Mouse (Mus musculus) layer of hippocampus, adult 18-20 months (tissue): ENCODE measurements around the gene Nptxr. TPM values are rescaled to one million over a fixed set of nuclear protein-coding genes. Genes with fewer than 3 reads are reported as not detected.

Source experiments
- DNase-seq, 2 experiments: peaks; one replicate each; pipeline ENCODE4 v3.0.0; 2022; ENCODE audit warnings: low spot score in 2 of 2
- long read RNA-seq: library from polyadenylated mRNA; stranded (forward); transcript quantifications from one replicate; pipeline ENCODE4 v2.0.0, GENCODE M21; 2021
- total RNA-seq, 2 experiments: library from RNA; stranded (reverse); gene quantifications; 2 replicates each; pipeline ENCODE4 v1.2.3; 2021

Gene Nptxr
- 100 to 1,000 TPM; 714 to 740 TPM for total RNA-seq
- long read RNA-seq, full-length matches to known transcripts, result 1,147 of 1,371 reads
- long read RNA-seq, partial matches to known transcripts, result 14 of 1,371 reads
- long read RNA-seq, other reads (novel, unspliced or antisense), result 210 of 1,371 reads

DNA sequence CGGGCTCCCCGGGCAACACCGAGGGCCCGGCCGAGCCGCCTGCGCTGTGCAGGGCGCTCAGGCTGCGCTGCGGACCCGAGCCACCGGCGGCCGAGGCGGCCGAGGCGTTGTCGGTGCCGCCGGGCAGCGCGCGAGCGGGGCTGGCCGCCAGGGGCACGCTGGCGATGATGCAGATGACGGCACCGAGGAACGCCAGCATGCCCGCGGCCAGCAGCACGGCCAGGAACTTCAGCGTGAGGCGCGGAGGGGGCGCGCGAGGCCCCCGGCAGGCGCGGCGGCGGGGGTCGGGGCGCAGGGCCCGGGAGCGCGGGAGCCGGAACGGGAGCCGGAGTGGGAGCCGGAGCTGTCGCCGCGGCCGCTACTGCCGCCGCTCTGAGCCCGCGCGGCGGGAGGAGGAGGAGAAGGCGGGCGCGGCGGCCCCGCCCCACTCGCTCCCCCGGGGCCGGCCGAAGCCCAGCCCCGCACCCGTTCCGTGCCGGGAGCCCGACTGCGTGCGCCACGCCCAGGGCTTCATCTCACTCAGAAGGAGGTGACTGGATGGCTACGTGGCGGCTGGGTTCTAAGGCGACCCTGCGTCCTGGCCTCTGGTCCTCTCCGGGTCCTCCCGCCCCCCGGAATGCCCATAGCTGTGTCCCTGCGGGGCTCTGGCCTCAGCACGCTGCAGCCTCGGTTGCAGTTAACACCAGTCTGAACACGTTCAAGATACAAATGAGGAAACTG is at the start of gene Nptxr:
TSS of gene Nptxr (minus strand) at position 415 of the 720 bp plus-strand sequence.
- peak in 1 of 2 experiments; percentile 76 for DNase-seq

DNA sequence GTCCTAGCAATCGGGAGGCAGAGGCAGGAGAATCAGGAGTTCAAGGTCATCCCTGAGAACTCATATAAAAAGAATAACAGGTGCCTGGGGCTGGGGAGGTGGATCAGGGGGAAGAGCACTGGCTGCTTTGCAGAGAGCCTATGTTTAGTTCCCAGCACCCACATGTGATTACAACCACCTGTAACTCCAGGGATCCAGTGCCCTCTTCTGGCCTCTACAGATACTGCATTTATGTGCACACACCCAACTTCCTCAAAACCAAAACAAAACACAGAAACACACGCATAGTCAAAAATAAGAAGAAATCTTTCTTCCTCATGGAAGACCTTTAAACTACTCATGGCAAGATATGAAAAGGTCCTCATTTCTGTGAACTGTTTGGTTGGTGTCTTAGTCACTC is 45.6 kb upstream of the Nptxr start:
- no peak for DNase-seq

DNA sequence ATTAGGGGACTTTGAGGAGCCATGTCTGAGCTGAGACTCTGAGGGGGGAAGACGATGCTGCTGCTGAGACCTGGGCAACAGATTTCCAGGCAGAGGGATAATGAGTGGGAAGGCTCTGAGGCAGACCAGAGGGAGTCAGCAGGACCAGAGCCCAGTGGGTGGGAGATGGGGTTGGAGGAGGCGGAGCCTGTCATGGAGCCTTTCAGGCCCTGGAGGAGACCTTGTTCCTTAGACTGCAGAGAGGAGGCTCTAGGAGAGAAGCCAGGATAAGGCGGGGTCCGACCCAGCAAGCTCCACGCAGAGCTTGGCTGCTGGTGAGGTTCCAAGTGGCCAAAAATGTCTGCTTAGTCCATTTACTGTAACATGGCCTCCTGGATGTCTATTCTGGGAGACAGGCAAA is 42.5 kb upstream of the Nptxr start:
- DNase-seq, result peak in 1 of 2 experiments; percentile 37

DNA sequence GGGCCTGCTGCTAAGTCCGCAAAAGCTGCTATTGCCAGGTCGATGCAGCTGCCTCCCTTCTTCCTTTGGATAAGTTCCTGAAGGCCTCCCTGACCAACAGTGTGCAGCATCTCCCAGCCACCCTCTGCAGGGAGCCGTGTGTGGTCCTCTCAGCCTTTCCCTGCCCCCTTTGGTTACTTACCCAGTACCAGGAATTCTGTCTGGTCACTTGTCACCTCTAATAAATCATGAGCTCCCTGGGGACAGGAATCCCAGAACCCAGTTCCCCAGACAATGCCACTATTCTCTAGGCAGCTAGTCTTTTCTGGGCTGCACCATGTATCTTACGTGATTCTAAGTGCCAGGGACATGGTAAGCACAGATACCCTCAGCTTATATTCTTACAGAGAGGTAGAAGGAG is 41.4 kb upstream of the Nptxr start:
- no peak for DNase-seq

DNA sequence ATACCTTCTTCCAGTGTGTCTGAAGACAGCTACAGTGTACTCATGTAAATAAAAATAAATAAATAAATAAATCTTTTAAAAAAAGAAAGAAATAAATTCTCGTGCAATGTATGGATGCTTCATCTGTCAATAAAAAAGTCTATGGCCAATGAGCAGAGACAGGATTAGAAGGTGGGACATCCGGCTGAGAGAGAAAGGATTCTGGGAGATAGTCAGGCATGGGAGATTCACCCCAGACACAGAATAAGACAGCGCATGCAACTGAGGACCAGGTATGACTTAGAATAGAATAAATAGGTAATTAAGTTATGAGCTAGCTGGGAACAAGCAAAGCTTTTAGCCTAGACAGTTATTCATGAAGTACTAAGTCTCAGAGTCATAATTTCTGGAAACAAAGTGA is 38.4 kb upstream of the Nptxr start:
- DNase-seq, result no peak

DNA sequence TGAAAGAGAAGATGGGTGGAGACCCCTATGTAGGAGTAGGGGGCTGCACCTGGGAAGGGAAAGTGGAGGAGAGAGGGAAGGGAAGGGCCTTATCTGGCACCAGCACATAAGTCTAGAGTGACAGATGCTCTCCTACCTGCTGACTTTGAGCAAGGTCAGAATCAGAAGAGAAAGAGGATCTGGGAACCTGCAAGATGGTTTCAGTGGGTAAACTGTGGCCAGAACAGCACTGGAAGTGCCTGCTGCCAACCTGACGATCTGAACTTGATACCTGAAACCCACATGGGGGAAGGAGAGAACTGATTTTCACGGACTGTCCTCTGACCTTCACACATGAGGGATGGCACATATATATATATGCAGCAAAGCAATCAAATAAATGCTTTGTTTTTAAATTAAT is 35.7 kb upstream of the Nptxr start:
- DNase-seq, result no peak

DNA sequence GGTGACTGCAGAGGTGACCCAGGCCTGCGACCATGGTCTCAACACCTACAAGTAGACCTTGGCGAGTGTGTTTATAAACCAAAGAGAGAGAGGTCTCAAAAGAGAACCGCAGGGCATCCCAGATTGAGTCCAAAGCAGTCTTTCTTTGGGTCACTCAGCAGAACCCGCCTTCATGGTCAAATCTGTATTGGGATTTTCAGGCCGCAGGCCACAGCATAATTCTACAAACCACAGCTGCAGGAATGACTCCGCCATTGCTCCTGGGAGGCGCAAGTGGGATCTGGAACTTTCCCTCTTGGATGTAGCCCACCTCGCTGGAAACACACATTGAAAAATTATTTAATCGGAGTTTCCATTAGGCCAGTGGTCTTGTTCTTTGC is 30.3 kb upstream of the Nptxr start:
- DNase-seq, result no peak

DNA sequence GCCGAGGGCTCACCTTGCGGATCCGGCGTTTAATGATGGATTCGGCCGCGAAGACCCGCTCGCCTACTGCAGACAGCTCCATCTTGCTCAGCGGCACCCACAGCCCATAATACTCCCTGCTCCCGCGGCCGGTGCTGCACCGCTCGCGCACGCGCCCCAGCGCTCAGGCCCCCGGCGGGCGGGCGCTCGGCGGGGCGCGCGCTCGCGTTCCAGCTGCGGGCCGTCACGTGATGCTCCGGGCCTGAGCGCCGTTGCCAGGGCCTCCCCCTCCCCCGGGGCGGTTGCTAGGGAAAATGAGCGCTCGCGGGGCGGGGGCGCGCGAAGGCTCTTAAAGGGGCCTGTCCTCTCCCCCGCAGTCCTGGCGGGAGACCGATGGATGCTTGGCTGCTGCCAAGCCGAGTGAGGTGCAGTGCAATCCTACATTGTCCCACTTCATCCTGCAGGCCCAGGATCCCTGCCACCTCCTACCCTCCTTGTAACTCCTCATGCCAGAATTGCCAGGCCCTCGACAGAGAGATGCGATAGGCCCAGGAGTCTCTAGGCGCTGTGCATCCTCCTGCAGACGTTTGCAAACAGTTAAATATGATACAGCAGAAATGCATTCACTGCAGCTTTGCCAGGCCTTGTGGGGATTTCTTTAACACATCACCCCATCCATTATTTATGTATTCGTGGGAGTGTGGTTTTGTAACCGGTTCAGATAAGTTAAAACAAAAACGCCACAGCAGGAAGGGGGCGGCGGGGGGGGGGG is 29.7 kb upstream of the Nptxr start, which contains the start of the genes Npcd and Cbx6:
TSS of gene Npcd (minus strand) at position 108 of the 751 bp plus-strand sequence.
TSS of gene Cbx6 (minus strand) at position 559 of the 751 bp plus-strand sequence.
- peak; percentile 96 to 99 for DNase-seq

DNA sequence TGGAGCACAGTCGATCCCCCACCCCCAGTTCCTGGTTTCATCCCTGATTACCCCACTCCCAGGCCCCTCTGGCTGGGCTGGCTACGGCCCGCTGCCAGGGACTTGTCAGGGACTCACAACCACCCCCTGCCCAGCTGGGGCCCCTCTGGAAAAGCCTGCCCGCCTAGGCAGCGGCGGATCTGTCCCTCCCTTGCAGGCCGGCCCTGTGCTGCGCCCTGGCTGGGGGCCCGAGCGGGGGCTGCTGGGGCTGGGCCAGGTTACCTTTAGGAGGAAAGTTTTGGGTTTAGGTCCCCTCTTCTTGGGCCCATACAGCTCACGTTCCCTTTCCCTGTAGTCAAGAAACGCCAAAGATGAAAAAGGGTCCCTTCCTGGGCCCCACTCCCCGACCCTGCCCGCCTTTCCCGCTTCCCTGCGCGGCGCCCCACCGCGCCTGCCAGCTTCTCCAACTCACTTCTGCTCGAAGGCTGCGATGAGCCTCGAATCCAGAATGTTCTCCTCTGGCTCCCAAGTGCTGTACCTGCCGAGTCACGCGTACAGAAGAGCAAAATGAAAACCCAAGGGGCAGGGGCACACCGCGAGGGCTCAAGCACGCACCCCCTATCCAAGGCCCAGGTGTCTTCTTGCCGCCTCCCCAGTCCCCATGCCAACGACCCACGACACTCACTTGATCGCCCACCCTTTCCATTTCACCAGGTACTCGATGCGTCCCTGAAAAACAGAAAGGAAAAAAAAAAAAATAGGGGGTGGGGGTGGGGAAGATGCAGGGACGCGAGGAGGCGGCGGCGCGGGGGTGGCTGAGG is 28.9 kb upstream of the Nptxr start:
- DNase-seq, result peak in 1 of 2 experiments; percentile 46

DNA sequence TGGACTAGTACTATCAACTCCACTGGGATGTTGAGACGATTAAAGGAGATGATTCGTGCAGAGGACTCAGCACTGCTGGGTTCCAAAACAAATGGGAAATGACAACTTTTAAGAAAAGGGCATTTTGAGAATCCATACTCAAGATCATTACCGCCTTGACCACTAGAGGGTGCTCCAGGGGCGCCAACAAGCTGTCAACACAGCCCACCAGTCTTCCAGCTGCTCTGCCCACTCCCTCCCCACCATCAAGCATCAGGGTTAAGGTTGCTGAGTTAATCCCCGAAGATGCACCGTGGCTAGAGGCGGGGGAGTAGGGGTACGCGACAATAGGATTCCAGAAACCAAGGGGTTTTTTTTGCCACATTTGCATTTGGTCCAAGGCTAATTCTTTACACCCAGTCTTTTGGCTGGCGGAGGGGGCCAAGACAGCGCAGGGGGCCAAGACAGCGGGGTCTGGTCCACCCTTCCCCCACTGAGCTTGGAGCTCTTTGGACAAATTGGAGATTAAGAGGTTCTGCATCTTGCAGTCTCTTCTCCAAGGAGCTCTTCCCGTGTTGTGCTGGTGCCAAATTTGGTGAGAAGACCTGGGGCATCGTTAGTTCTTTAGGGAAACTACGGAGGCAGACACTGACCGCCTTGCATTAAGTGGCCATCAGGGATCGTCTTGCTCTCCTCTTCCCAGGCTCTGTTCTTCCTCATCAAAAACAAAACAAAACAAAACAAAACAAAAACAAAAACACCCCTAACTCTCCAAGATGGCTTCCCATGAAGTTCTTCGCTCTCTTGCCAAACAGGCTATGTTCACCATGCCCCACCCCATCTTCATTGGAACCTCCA is 27.7 kb upstream of the Nptxr start:
- peak in 1 of 2 experiments; percentile 87 for DNase-seq

DNA sequence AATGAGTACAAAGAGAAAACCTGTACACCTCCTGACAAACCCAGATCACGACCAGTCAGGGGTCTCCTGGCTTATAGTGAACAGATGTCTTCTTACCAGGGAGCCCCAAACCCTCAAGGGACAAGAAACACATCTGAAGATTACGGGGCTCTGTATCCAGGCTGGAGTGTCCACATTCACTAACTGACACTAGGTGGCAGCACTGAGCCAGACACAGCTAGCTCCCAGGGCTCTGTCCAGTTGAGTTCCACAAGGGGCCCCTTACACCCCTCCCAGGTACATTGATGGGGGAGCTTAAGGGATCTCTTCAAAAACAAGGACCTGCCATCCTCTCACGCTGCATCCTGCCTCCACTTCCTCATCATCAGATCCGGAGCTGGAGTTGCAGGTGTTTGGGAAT is 25.8 kb upstream of the Nptxr start:
- peak in 1 of 2 experiments; percentile 92 for DNase-seq

DNA sequence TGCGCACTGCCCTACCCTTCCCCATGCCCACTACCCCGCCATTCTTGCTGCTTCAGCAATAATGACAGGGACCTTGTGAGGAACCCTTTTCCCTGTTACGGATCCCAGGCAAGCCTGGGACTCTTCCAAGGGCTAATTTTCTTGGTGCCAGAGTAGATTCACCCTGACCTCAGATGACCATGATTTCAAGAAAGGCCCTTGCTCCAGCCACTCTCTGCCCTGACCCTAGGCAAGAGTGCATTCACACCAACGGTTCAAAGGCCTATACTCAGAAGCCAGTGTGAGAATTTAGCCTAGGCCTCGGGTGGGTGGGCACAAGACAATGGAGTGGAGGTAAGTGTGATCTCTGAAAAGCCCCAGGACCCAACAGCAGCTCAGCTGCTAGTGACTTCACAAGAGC is 24.9 kb upstream of the Nptxr start:
- DNase-seq, result no peak

DNA sequence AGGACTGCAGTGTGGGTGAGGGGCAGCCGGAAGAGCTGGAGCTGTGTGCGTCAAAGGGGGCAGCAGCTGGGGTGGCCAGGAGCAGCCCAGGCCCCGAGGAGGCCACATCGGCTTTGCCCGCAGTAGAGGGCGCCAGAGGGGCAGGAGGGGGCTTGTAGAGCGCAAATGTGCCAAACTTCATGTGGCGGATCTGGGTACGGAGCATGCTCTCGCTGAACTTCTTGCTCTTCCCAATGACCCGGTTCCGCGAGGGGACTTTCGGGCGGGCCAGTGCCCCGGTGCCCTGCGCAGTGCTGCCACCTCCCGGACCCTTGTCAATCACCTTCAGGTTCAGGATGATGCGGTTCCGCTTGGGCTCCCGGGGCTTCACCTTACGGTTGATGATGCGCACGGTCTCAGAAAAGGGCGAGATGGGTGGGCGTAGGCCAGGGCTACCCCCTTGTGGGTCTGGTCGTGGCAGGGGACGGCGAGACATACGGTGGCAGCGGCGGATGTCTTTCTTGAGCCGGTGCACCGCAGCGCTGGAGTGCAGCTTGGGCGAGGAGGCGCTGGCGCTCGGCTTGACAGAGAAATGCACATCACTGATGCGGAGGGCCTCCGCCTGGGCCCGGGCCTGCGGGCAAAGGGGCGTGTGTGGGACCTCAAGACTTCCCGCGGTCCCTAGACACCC is 23.9 kb upstream of the Nptxr start:
- DNase-seq, result no peak

DNA sequence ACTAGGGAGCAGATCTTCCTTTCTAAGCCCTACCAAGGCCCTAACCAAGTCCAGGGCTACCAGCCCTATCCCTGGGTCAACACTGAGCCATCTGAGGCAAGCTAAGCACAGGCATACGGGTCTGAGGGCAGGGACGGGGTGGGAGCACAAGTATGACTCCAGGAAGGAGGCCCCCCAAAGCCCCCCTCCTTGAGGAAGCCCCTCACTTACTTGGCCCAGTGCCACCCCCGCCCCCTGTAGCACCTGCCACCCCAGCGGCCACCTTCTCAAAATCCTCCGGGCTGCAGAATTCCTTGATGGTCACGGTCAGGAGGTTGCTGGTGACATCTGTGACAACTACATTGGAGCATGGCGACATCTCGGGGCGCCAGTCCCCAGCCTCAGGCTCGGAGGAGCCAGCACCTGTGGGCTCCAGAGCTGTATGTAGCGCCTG is 23.2 kb upstream of the Nptxr start:
- no peak for DNase-seq

DNA sequence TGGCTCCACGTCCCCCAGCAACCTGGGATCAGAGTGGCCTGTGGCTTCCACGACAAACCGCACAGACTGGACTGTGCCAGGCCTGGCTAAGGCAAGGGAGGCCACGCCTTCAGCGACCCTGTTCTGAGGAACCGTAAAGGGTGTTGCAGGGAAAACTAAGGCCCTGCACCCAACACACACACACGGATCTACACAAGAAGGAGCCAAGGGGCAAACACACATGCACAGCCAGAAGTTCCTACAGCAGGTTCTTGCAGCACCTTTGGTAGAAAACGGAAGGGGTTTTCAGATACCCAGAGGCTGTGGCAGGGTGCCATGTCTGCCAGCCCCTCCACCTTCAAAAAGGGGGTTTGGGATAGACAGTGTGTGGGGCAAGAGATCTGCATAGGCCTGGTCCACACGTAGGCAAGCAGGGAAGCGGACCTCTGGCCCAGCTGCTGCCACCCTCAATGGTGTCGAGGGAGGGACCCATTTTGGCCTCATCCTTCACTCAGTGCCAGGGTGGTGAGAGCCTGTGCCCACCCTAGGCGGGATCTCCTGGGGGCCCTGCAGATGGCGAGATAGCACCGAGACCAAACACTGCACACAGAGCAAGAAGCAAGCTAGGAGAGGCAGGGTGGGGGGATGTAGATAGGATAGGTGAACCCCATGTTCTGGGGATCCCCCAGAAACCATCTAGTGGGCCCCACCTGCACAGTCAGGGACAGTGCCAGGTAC is 22.7 kb upstream of the Nptxr start:
- no peak for DNase-seq

DNA sequence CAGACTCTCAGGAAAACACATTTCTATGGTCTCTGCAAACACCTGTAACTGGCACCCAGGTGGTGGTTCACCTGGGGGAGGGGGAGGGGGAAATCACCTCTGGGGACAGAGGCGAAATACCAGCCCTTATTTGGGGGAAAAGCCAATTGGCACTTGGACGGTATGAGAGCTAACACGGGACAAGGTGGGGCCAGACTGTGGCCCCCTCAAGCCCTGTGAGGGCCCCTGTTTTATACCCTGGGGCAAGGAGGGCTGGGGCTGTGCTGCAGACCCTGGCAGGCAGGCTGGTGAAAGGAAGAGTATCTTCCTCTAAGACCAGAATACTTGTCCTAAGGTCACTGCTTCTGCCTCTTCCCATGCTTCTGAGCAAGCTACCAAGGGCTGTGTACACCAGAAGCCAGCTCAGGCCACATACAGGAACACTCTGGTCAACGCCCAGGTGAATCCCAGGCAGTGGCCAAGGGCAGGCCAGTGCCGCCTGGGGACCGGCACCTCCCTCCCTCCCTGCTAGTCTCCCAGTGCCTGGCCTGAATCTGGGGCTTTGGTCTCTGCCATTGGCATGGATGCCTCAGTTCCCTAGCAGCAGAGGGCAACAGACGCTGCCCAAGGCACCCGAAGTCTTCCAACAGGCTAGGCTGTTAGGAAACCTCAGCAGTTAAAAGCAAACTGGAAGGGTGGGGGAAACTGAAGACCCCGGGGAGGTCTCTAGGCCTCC is 21.8 kb upstream of the Nptxr start:
- DNase-seq, result no peak

DNA sequence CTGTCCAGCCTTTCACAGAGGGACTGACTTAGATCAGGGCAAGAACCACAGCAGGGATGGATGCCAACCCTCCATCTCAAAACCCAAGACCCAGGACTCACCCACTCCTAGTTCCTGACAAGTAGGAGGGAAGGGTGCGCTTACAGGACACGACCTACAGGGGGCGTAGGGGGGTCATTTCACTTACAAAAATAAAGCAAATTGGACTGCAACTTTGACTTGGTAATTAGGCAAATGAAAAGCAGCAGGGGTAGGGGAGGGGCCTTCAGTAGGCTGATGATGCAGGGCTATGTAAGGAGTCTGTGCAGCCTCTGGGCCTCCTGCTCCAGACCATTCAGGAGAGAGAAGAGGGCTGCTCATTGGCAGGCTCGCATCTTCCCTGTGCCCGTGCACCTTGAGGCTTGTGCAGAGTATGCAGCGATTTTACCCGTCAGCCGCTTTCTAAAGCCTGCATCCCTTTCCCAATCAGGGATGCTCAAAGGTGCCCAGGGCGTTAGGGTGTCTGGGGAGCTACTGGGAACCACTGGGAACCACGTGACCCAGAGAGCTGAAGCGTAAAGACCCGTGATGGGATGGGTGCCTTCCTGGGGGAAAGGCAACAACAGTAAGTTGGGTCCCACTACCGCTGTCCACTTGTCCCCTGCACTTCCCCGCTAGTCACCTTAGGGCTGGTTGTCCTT is 20.7 kb upstream of the Nptxr start:
- DNase-seq, result peak in 1 of 2 experiments; percentile 47
